Mouse (Mus musculus) midbrain, embryonic 15.5 days (tissue): ENCODE data around the gene Pfdn4. TPM values are rescaled to one million over a fixed set of nuclear protein-coding genes. Genes with fewer than 3 reads are reported as not detected.

Experiments
- ATAC-seq: fragments of 200-750 bp; cut with Nextera tagmentation; replicated peaks from 2 replicates; pipeline ENCODE4 v1.8.0; 2017; ENCODE audit warnings: moderate TSS enrichment
- H3K27ac ChIP-seq: fragments of 300-500 bp; sonication (generic); 2 replicates; pipeline ENCODE4 v1.5.1; 2015; ENCODE audit warnings: mild to moderate bottlenecking, inconsistent platforms
- H3K27me3 ChIP-seq: fragments of 300-500 bp; sonication (generic); replicated peaks from 2 replicates; pipeline ENCODE4 v1.6.1; 2015; ENCODE audit warnings: inconsistent platforms
- H3K36me3 ChIP-seq: fragments of 300-500 bp; sonication (generic); replicated peaks from 2 replicates; pipeline ENCODE4 v1.6.1; 2015; ENCODE audit warnings: inconsistent platforms
- H3K4me1 ChIP-seq: fragments of 300-500 bp; sonication (generic); 2 replicates; pipeline ENCODE4 v1.6.1; 2015; ENCODE audit warnings: inconsistent platforms
- H3K4me2 ChIP-seq: fragments of 300-500 bp; sonication (generic); 2 replicates; pipeline ENCODE4 v1.6.1; 2015; ENCODE audit warnings: inconsistent platforms, mild to moderate bottlenecking, moderate library complexity
- H3K4me3 ChIP-seq: fragments of 300-500 bp; sonication (generic); 2 replicates; pipeline ENCODE4 v1.5.1; 2015; ENCODE audit warnings: mild to moderate bottlenecking, inconsistent platforms
- H3K9ac ChIP-seq: fragments of 300-500 bp; sonication (generic); 2 replicates; pipeline ENCODE4 v1.6.1; 2015; ENCODE audit warnings: mild to moderate bottlenecking, inconsistent platforms
- H3K9me3 ChIP-seq: fragments of 300-500 bp; sonication (generic); 2 replicates; pipeline ENCODE4 v1.6.1; 2016; ENCODE audit warnings: inconsistent platforms
- WGBS: fragments of 180-500 bp; shearing (Covaris S2); methylation state at CpG from one replicate; pipeline ENCODE4 v1.1.7; 2015; ENCODE audit warnings: mixed read lengths; 5-methylcytosine and 5-hydroxymethylcytosine counted together
- polyA plus RNA-seq: library from polyadenylated mRNA; unstranded; fragments of >200 nt; fragmentation: Nextera tagmentation; extraction: Ambion mirVana; gene quantifications from 2 replicates; pipeline ENCODE4 v1.2.1, GENCODE M21; 2015

Pfdn4 gene
- polyA plus RNA-seq, 1 experiment from 2014 or later = 110 TPM

GRCm38 (mm10) chr2:170474125-170474524, 22.1 kb upstream of the Pfdn4 start:
- Histone ChIP-seq H3K27me3 (no peaks in the 10 kb centered on the region), H3K4me1 (peaks cover 6% of the 10 kb centered on the region; the same call in 1 of the 2 replicates), H3K4me2 (no peak overlapping the region), H3K9me3 (no peaks in the 10 kb centered on the region), H3K4me3 (no peak overlapping the region), H3K36me3 (no peaks in the 10 kb centered on the region), H3K9ac (no peak overlapping the region), H3K27ac (no peak overlapping the region)
- WGBS = 93% methylated on average over 5 of the region's 5 CpGs
- ATAC-seq = no peak

GRCm38 (mm10) chr2:170475164-170475563, 21.1 kb upstream of the Pfdn4 start:
- H3K4me3 ChIP-seq = no peak overlapping the region
- no peak overlapping the region for H3K4me2 ChIP-seq
- 74% methylated on average over 3 of the region's 3 CpGs for WGBS
- no peaks in the 10 kb centered on the region for H3K4me1 ChIP-seq
- H3K36me3 ChIP-seq = no peaks in the 10 kb centered on the region
- no peaks in the 10 kb centered on the region for H3K27me3 ChIP-seq
- no peaks in the 10 kb centered on the region for H3K9me3 ChIP-seq
- no peak overlapping the region for H3K27ac ChIP-seq
- no peak overlapping the region for H3K9ac ChIP-seq
- no peak for ATAC-seq

- Histone ChIP-seq H3K4me2 (no peak overlapping the region), H3K4me3 (no peak overlapping the region), H3K9ac (no peak overlapping the region), H3K27me3 (no peaks in the 10 kb centered on the region), H3K36me3 (no peaks in the 10 kb centered on the region), H3K9me3 (no peaks in the 10 kb centered on the region), H3K4me1 (no peaks in the 10 kb centered on the region), H3K27ac (no peak overlapping the region)
- 88% methylated on average over 11 of the region's 11 CpGs for WGBS
- ATAC-seq = no peak
Measured at GRCm38 (mm10) chr2:170476215-170476614, 20.0 kb upstream of the Pfdn4 start.

GRCm38 (mm10) chr2:170476643-170477042, 19.6 kb upstream of the Pfdn4 start:
- no peak for ATAC-seq
- WGBS = 87% methylated on average over 8 of the region's 8 CpGs

GRCm38 (mm10) chr2:170482019-170482540, 14.1 kb upstream of the Pfdn4 start:
- Histone ChIP-seq H3K27me3 (no peaks in the 10 kb centered on the region), H3K4me1 (no peaks in the 10 kb centered on the region), H3K27ac (no peak overlapping the region), H3K9me3 (no peaks in the 10 kb centered on the region), H3K36me3 (no peaks in the 10 kb centered on the region), H3K9ac (no peak overlapping the region), H3K4me3 (no peak overlapping the region), H3K4me2 (no peak overlapping the region)
- ATAC-seq = no peak
- 71% methylated on average over 10 of the region's 10 CpGs for WGBS

More at GRCm38 (mm10) chr2:170476643-170477042, 19.6 kb upstream of the Pfdn4 start:
- Histone ChIP-seq H3K27ac (no peak overlapping the region), H3K4me3 (no peak overlapping the region), H3K4me2 (no peak overlapping the region), H3K9me3 (no peaks in the 10 kb centered on the region), H3K9ac (no peak overlapping the region), H3K36me3 (no peaks in the 10 kb centered on the region), H3K27me3 (no peaks in the 10 kb centered on the region), H3K4me1 (no peaks in the 10 kb centered on the region)

GRCm38 (mm10) chr2:170483914-170484313, 12.3 kb upstream of the Pfdn4 start:
- H3K27me3 ChIP-seq = no peaks in the 10 kb centered on the region
- WGBS = 79% methylated on average over 11 of the region's 11 CpGs
- no peak overlapping the region for H3K27ac ChIP-seq
- no peak overlapping the region for H3K4me3 ChIP-seq
- no peaks in the 10 kb centered on the region for H3K36me3 ChIP-seq
- no peak overlapping the region for H3K9ac ChIP-seq
- H3K4me2 ChIP-seq = no peak overlapping the region
- no peak for ATAC-seq
- H3K9me3 ChIP-seq = no peaks in the 10 kb centered on the region
- H3K4me1 ChIP-seq = no peaks in the 10 kb centered on the region

- WGBS = 59% methylated on average over 7 of the region's 7 CpGs
- no peak overlapping the region for H3K27ac ChIP-seq
- no peak overlapping the region for H3K9ac ChIP-seq
- no peaks in the 10 kb centered on the region for H3K9me3 ChIP-seq
- 0 out of 2 replicates have a peak overlapping the region, but pooled peaks have one; percentile 18 for H3K4me2 ChIP-seq
- 0 out of 2 replicates have a peak, but pooled peaks cover 3% of the 10 kb centered on the region for H3K4me1 ChIP-seq
- H3K36me3 ChIP-seq = no peaks in the 10 kb centered on the region
- H3K4me3 ChIP-seq = no peak overlapping the region
- ATAC-seq = no peak
- 0 out of 2 replicates have a peak, but pooled peaks cover 2% of the 10 kb centered on the region for H3K27me3 ChIP-seq
Measured at GRCm38 (mm10) chr2:170487202-170487601, 9.0 kb upstream of the Pfdn4 start.

GRCm38 (mm10) chr2:170487890-170488502, 8.2 kb upstream of the Pfdn4 start:
- no peak overlapping the region for H3K9ac ChIP-seq
- H3K4me3 ChIP-seq = no peak overlapping the region
- H3K4me2 ChIP-seq = 0 out of 2 replicates have a peak overlapping the region, but pooled peaks have one; percentile 12
- H3K4me1 ChIP-seq = 0 out of 2 replicates have a peak, but pooled peaks cover 3% of the 10 kb centered on the region
- no peaks in the 10 kb centered on the region for H3K9me3 ChIP-seq
- H3K27ac ChIP-seq = no peak overlapping the region
- no peaks in the 10 kb centered on the region for H3K36me3 ChIP-seq
- WGBS = 45% methylated on average over 26 of the region's 26 CpGs
- ATAC-seq = no peak
- H3K27me3 ChIP-seq = peaks cover 5% of the 10 kb centered on the region; the same call in 1 of the 2 replicates

- Histone ChIP-seq H3K9ac (no peak overlapping the region), H3K27ac (no peak overlapping the region), H3K4me1 (peaks cover 22% of the 10 kb centered on the region), H3K36me3 (no peaks in the 10 kb centered on the region), H3K4me3 (0 out of 2 replicates have a peak overlapping the region, but pooled peaks have one; percentile 1), H3K4me2 (no peak overlapping the region; the same call in 1 of the 2 replicates), H3K9me3 (no peaks in the 10 kb centered on the region), H3K27me3 (peaks cover 62% of the 10 kb centered on the region)
- WGBS = 8% methylated on average over 31 of the region's 31 CpGs
- ATAC-seq = no peak
Measured at GRCm38 (mm10) chr2:170494784-170495710, 1.2 kb upstream of the Pfdn4 start.

- H3K4me3 ChIP-seq = peak within 1 kb of the TSS; percentile 25
- H3K9ac ChIP-seq = 0 out of 2 replicates have a peak within 1 kb of the TSS, but pooled peaks have one; percentile 2
- H3K4me1 ChIP-seq = peaks cover 22% of the 10 kb centered on the region
- no peaks in the 10 kb centered on the region for H3K9me3 ChIP-seq
- no peak within 1 kb of the TSS for H3K27ac ChIP-seq
- peak within 1 kb of the TSS; percentile 48 for H3K4me2 ChIP-seq
- no peaks in the 10 kb centered on the region for H3K36me3 ChIP-seq
- ATAC-seq = no peak
- peaks cover 60% of the 10 kb centered on the region for H3K27me3 ChIP-seq
- under 1% methylated on average over 35 of the region's 36 CpGs for WGBS
Measured at GRCm38 (mm10) chr2:170497091-170497566, 901 bp downstream of the Pfdn4 start, which contains the start of gene Cyp24a1. Gene Cyp24a1, minus strand, starts transcription at chr2:170497145.

- H3K9ac ChIP-seq = no peak overlapping the region
- peaks cover 22% of the 10 kb centered on the region for H3K4me1 ChIP-seq
- WGBS = 27% methylated on average over 8 of the region's 8 CpGs
- no peak for ATAC-seq
- H3K9me3 ChIP-seq = no peaks in the 10 kb centered on the region
- no peak overlapping the region for H3K27ac ChIP-seq
- H3K27me3 ChIP-seq = peaks cover 57% of the 10 kb centered on the region
- H3K4me3 ChIP-seq = no peak overlapping the region
- H3K36me3 ChIP-seq = no peaks in the 10 kb centered on the region
- H3K4me2 ChIP-seq = no peak overlapping the region
Measured at GRCm38 (mm10) chr2:170498011-170498410, 1.8 kb downstream of the Pfdn4 start.

- Histone ChIP-seq H3K4me3 (no peak overlapping the region), H3K36me3 (no peaks in the 10 kb centered on the region), H3K4me2 (no peak overlapping the region), H3K9me3 (no peaks in the 10 kb centered on the region), H3K4me1 (peaks cover 5% of the 10 kb centered on the region), H3K9ac (no peak overlapping the region), H3K27me3 (peaks cover 11% of the 10 kb centered on the region), H3K27ac (no peak overlapping the region)
- 69% methylated on average over 8 of the region's 8 CpGs for WGBS
- ATAC-seq = no peak
Measured at GRCm38 (mm10) chr2:170503343-170503742, 7.1 kb downstream of the Pfdn4 start.
